Mouse (Mus musculus): ENCODE data around the gene Inka2. TPM values are rescaled to one million over a fixed set of nuclear protein-coding genes. Genes with fewer than 3 reads are reported as not detected.

Gene Inka2
- polyA plus RNA-seq, 1 experiment from 2014 or later = 0.67 TPM

- DNase-seq (ENCODE audit: low spot score) (no peak), ATAC-seq (replicated peaks; ENCODE audit: low FRiP score, low read depth) (no peak)
- WGBS = 67% methylated on average over 4 of the region's 4 CpGs
- Histone ChIP-seq H3K9ac (ENCODE audit: low read depth, low read length) (no peak overlapping the region), H3K36me3 (ENCODE audit: insufficient read depth, low read length) (no peaks in the 10 kb centered on the region), H3K4me3 (replicated peaks; ENCODE audit: low read depth, low read length) (no peak overlapping the region), H3K4me2 (ENCODE audit: low read length) (no peak overlapping the region), H3K27me3 (ENCODE audit: insufficient read depth, low read length) (no peaks in the 10 kb centered on the region), H3K4me1 (replicated peaks; ENCODE audit: insufficient read depth, low read length) (no peaks in the 10 kb centered on the region), H3K27ac (no peak overlapping the region), H3K9me3 (replicated peaks; ENCODE audit: low read length) (no peaks in the 10 kb centered on the region)
- no peak for TF ChIP-seq CTCF (IDR thresholded peaks at IDR 0.05; ENCODE audit: low read depth)
These were observed 58.9 kb downstream of the Inka2 start for GRCm38 (mm10) chr3:105763132-105763851.

GRCm38 (mm10) chr3:105768529-105768928 is 64.1 kb downstream of the Inka2 start:
- no peaks in the 10 kb centered on the region for H3K4me1 ChIP-seq (replicated peaks; ENCODE audit: insufficient read depth, low read length)
- ATAC-seq (replicated peaks; ENCODE audit: low FRiP score, low read depth) = no peak
- no peak overlapping the region for H3K4me2 ChIP-seq (ENCODE audit: low read length)
- H3K27ac ChIP-seq = no peak overlapping the region
- H3K36me3 ChIP-seq (ENCODE audit: insufficient read depth, low read length) = no peaks in the 10 kb centered on the region
- no peak for DNase-seq (ENCODE audit: low spot score)
- no peaks in the 10 kb centered on the region for H3K27me3 ChIP-seq (ENCODE audit: insufficient read depth, low read length)
- no peaks in the 10 kb centered on the region for H3K9me3 ChIP-seq (replicated peaks; ENCODE audit: low read length)
- H3K4me3 ChIP-seq (replicated peaks; ENCODE audit: low read depth, low read length) = no peak overlapping the region
- TF ChIP-seq CTCF (IDR thresholded peaks at IDR 0.05; ENCODE audit: low read depth) = no peak
- WGBS = 83% methylated on average over 6 of the region's 6 CpGs
- no peak overlapping the region for H3K9ac ChIP-seq (ENCODE audit: low read depth, low read length)

GRCm38 (mm10) chr3:105769380-105769779 is 65.0 kb downstream of the Inka2 start:
- no peak for TF ChIP-seq CTCF (IDR thresholded peaks at IDR 0.05; ENCODE audit: low read depth)
- H3K4me2 ChIP-seq (ENCODE audit: low read length) = no peak overlapping the region
- H3K4me1 ChIP-seq (replicated peaks; ENCODE audit: insufficient read depth, low read length) = no peaks in the 10 kb centered on the region
- no peak for DNase-seq (ENCODE audit: low spot score)
- no peak overlapping the region for H3K27ac ChIP-seq
- no peaks in the 10 kb centered on the region for H3K27me3 ChIP-seq (ENCODE audit: insufficient read depth, low read length)
- no peak overlapping the region for H3K9ac ChIP-seq (ENCODE audit: low read depth, low read length)
- no peak overlapping the region for H3K4me3 ChIP-seq (replicated peaks; ENCODE audit: low read depth, low read length)
- H3K9me3 ChIP-seq (replicated peaks; ENCODE audit: low read length) = no peaks in the 10 kb centered on the region
- no peaks in the 10 kb centered on the region for H3K36me3 ChIP-seq (ENCODE audit: insufficient read depth, low read length)
- 78% methylated on average over 2 of the region's 2 CpGs for WGBS
- ATAC-seq (replicated peaks; ENCODE audit: low FRiP score, low read depth) = no peak

Other genes starting within 250 kb of the Inka2 start
- gene Ddx20, start 17.0 kb upstream of the Inka2 start, polyA plus RNA-seq (2015; fragmentation: Nextera tagmentation; extraction: Ambion mirVana) = 25.2 and 26.0 TPM in 2 replicates
- gene Rap1a, start 96.7 kb downstream of the Inka2 start, polyA plus RNA-seq (2015; fragmentation: Nextera tagmentation; extraction: Ambion mirVana) = 111 and 123 TPM in 2 replicates
- gene Adora3, start 166.3 kb downstream of the Inka2 start, polyA plus RNA-seq (2015; fragmentation: Nextera tagmentation; extraction: Ambion mirVana) = 0.10 and 0.12 TPM in 2 replicates
- 0.18 TPM in 1 of 2 replicates, not detected in the other for gene Tmigd3, start 166.3 kb downstream of the Inka2 start, polyA plus RNA-seq (2015; fragmentation: Nextera tagmentation; extraction: Ambion mirVana)
- gene I830077J02Rik, start 228.1 kb downstream of the Inka2 start, polyA plus RNA-seq (2015; fragmentation: Nextera tagmentation; extraction: Ambion mirVana) = 0.24 and 0.31 TPM in 2 replicates